Mouse (Mus musculus) kidney, embryonic 16.5 days (tissue): ENCODE measurements at regions not wholly inside any gene's neighbourhood (a gene's known extent, or its start where the extent isn't known, plus 50 kb on each side); places are given as distances from the start of the nearest gene placed in this dataset.

Experiments used
- ATAC-seq: fragments of 200-750 bp; cut with Nextera tagmentation; 2 replicates; pipeline ENCODE4 v1.8.0; 2017; ENCODE audit warnings: moderate TSS enrichment; ENCODE audit not compliant: low FRiP score, low TSS enrichment
- H3K27ac ChIP-seq: fragments of 300-500 bp; sonication (generic); 2 replicates; pipeline ENCODE4 v1.5.1; 2014; ENCODE audit warnings: low read length
- H3K27me3 ChIP-seq: fragments of 300-500 bp; sonication (generic); 2 replicates; pipeline ENCODE4 v1.6.1; 2014; ENCODE audit warnings: low read length, control low read depth, mixed read lengths; ENCODE audit not compliant: insufficient read depth
- H3K36me3 ChIP-seq: fragments of 300-500 bp; sonication (generic); 2 replicates; pipeline ENCODE4 v1.6.1; 2014; ENCODE audit warnings: low read length, control low read depth, mixed read lengths; ENCODE audit not compliant: insufficient read depth
- H3K4me1 ChIP-seq: fragments of 300-500 bp; sonication (generic); 2 replicates; pipeline ENCODE4 v1.6.1; 2014; ENCODE audit warnings: low read length, control low read depth, mixed read lengths; ENCODE audit not compliant: insufficient read depth
- H3K4me2 ChIP-seq: fragments of 300-500 bp; sonication (generic); replicated peaks from 2 replicates; pipeline ENCODE4 v1.6.1; 2014; ENCODE audit warnings: low read depth, low read length
- H3K4me3 ChIP-seq: fragments of 300-500 bp; sonication (generic); 2 replicates; pipeline ENCODE4 v1.5.1; 2014; ENCODE audit warnings: mild to moderate bottlenecking, low read length
- H3K9ac ChIP-seq: fragments of 300-500 bp; sonication (generic); replicated peaks from 2 replicates; pipeline ENCODE4 v1.6.1; 2014; ENCODE audit warnings: low read length
- H3K9me3 ChIP-seq: fragments of 300-500 bp; sonication (generic); 2 replicates; pipeline ENCODE4 v1.6.1; 2016; ENCODE audit warnings: low read length, control low read depth
- WGBS: fragments of 180-500 bp; shearing (Covaris S2); extraction: QIAGEN DNeasy Blood & Tissue Kit; methylation state at CpG from one replicate; pipeline ENCODE4 v1.1.7; 2014; 5-methylcytosine and 5-hydroxymethylcytosine counted together

DNA sequence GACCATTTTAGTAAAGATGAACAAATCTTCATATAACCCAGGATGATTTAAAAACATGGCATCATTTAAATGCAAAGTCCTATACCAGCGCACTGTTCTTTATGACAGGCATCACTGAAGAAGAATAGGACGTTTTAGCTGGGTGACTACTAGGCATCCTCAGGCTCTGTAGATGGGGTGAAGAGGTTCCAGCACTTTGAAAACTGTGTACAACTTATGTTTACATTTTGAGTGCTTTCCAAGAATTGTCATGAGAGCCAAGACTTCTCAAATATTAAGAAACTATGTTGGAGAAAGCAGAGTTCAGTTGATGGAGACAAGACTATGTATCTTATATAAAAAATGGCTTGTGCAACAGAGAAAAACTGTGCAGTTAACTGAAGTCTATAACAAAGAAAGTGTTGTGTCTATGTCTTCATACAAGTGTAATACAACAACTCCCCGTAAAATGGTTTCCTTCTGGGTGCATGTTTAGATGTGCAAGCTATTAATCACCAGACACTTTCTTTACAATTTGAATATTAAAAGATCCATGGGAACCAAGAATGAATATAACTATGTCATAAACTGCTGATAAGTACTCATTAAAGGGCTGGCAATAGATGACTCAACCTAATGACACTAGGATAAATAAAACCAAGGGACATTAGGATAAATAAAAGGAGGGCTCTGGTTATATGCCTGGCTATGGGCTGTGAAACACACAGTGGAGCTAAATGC, 158.5 kb upstream of the Itga4 start:
- Histone ChIP-seq H3K36me3 (no peaks in the 10 kb centered on the region), H3K4me1 (no peaks in the 10 kb centered on the region), H3K4me2 (no peak overlapping the region), H3K4me3 (no peak overlapping the region), H3K9ac (no peak overlapping the region), H3K9me3 (no peaks in the 10 kb centered on the region), H3K27me3 (no peaks in the 10 kb centered on the region), H3K27ac (no peak overlapping the region)
- ATAC-seq = no peak
- WGBS = 74% methylated on average over 3 of the region's 3 CpGs

DNA sequence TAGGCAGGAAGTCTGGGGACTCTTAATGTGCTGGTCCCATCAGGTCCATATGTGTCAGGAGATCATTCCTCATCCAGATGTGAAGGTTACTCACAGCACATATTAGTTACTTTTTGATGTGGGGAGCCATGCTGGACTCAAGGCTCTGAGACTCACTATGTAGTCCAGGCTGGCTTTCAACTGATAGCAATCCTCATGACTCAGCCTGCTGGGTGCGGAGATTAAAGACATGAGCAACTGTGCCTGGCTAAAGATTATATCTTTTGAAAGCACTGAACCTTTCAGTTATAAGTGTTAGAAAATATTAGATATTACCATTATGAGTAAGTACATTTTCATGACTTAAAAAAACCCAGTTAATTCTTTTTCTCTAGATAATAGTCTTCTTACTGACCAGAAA, 155.6 kb upstream of the Itga4 start:
- Histone ChIP-seq H3K4me2 (no peak overlapping the region), H3K36me3 (no peaks in the 10 kb centered on the region), H3K9me3 (no peaks in the 10 kb centered on the region), H3K4me3 (no peak overlapping the region), H3K9ac (no peak overlapping the region), H3K27me3 (no peaks in the 10 kb centered on the region), H3K4me1 (no peaks in the 10 kb centered on the region), H3K27ac (no peak overlapping the region)
- whole genome bisulfite sequencing = 87% methylated on average over 1 of the region's 1 CpGs
- no peak for ATAC-seq

DNA sequence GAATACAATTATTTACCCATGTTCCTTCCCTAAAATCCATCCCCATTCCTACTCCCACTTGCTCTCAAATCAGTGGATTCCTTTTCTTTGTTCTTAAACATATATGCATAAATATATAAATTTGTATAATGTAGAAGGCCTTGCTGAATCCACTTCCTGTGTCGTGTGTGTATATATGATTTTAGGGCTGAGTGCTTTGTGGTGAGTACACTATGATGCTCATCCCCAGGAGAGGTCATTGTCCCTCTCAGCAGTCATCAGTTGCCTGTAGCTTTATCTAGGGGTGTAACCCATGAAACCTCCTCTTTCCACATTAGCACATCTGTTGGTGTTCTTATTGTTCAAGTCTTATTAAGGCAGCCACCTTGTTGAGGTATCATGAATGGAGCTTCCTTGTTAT, 143.6 kb upstream of the Itga4 start:
- Histone ChIP-seq H3K27ac (no peak overlapping the region), H3K4me2 (no peak overlapping the region), H3K4me1 (no peaks in the 10 kb centered on the region), H3K9me3 (no peaks in the 10 kb centered on the region), H3K4me3 (no peak overlapping the region), H3K27me3 (no peaks in the 10 kb centered on the region), H3K9ac (no peak overlapping the region), H3K36me3 (no peaks in the 10 kb centered on the region)
- ATAC-seq = no peak
- WGBS = 88% methylated on average over 1 of the region's 1 CpGs

- H3K27ac ChIP-seq = no peak overlapping the region
- H3K36me3 ChIP-seq = no peaks in the 10 kb centered on the region
- H3K4me3 ChIP-seq = no peak overlapping the region
- H3K4me2 ChIP-seq = no peak overlapping the region
- no peaks in the 10 kb centered on the region for H3K9me3 ChIP-seq
- no peak for ATAC-seq
- no peaks in the 10 kb centered on the region for H3K27me3 ChIP-seq
- WGBS = 87% methylated on average over 1 of the region's 1 CpGs
- H3K4me1 ChIP-seq = no peaks in the 10 kb centered on the region
- no peak overlapping the region for H3K9ac ChIP-seq
These were observed 143.2 kb upstream of the Itga4 start for GRCm38 (mm10) chr2:79112076-79112475.

- Histone ChIP-seq H3K9me3 (no peaks in the 10 kb centered on the region), H3K4me1 (no peaks in the 10 kb centered on the region), H3K4me2 (no peak overlapping the region), H3K27ac (no peak overlapping the region), H3K36me3 (no peaks in the 10 kb centered on the region), H3K4me3 (no peak overlapping the region), H3K9ac (no peak overlapping the region), H3K27me3 (no peaks in the 10 kb centered on the region)
- 89% methylated on average over 6 of the region's 6 CpGs for WGBS
- ATAC-seq = no peak
These were observed 134.4 kb upstream of the Itga4 start for GRCm38 (mm10) chr2:79120610-79121345.

- no peaks in the 10 kb centered on the region for H3K9me3 ChIP-seq
- no peak overlapping the region for H3K4me3 ChIP-seq
- H3K27me3 ChIP-seq = no peaks in the 10 kb centered on the region
- H3K27ac ChIP-seq = no peak overlapping the region
- H3K4me2 ChIP-seq = no peak overlapping the region
- no peaks in the 10 kb centered on the region for H3K36me3 ChIP-seq
- no peaks in the 10 kb centered on the region for H3K4me1 ChIP-seq
- no peak overlapping the region for H3K9ac ChIP-seq
- no peak for ATAC-seq
These were observed 132.7 kb upstream of the Itga4 start for GRCm38 (mm10) chr2:79122530-79122929.

- Histone ChIP-seq H3K27ac (no peak overlapping the region), H3K4me2 (no peak overlapping the region), H3K9ac (no peak overlapping the region), H3K27me3 (no peaks in the 10 kb centered on the region), H3K4me3 (no peak overlapping the region), H3K36me3 (no peaks in the 10 kb centered on the region), H3K9me3 (no peaks in the 10 kb centered on the region), H3K4me1 (no peaks in the 10 kb centered on the region)
- no peak for ATAC-seq
- WGBS = 92% methylated on average over 4 of the region's 5 CpGs
These were observed 130.8 kb upstream of the Itga4 start for GRCm38 (mm10) chr2:79124272-79124976.

DNA sequence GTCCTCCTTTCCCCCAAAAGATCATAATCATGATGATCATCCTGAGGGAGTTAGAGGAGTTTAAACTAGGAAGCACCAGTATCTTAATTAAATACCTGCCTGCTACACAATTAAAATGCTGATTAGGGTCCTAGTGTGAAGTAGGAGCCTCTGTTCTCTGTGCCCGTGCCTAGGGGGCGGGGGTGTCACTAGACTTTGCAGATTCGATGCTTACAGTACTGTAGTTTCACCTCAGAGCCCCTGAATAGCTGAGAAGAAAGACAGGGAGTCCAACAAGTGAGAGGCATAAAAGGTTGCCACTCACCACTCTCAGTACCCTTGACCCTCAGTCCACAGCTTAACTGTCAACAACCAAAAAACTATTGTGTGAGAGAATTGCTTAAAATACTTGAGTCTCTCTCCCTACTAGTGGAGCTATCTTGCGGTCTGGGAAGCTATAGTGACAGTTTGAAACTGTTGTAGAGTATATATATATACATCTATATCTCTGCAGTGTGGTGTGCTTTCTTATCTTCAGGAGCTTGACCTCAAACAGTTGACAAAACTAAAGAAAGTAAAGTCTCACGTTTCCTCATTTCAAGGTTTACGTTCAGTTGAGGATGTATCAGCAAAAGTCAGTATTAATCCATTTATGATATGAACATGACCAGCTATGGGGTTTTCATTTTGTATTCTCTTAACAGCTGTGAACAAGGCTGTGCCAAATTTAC, 128.9 kb upstream of the Itga4 start:
- H3K9ac ChIP-seq = no peak overlapping the region
- no peak for ATAC-seq
- no peaks in the 10 kb centered on the region for H3K36me3 ChIP-seq
- H3K27ac ChIP-seq = no peak overlapping the region
- no peaks in the 10 kb centered on the region for H3K4me1 ChIP-seq
- H3K9me3 ChIP-seq = no peaks in the 10 kb centered on the region
- H3K27me3 ChIP-seq = no peaks in the 10 kb centered on the region
- no peak overlapping the region for H3K4me2 ChIP-seq
- WGBS = 52% methylated on average over 6 of the region's 6 CpGs
- H3K4me3 ChIP-seq = no peak overlapping the region

DNA sequence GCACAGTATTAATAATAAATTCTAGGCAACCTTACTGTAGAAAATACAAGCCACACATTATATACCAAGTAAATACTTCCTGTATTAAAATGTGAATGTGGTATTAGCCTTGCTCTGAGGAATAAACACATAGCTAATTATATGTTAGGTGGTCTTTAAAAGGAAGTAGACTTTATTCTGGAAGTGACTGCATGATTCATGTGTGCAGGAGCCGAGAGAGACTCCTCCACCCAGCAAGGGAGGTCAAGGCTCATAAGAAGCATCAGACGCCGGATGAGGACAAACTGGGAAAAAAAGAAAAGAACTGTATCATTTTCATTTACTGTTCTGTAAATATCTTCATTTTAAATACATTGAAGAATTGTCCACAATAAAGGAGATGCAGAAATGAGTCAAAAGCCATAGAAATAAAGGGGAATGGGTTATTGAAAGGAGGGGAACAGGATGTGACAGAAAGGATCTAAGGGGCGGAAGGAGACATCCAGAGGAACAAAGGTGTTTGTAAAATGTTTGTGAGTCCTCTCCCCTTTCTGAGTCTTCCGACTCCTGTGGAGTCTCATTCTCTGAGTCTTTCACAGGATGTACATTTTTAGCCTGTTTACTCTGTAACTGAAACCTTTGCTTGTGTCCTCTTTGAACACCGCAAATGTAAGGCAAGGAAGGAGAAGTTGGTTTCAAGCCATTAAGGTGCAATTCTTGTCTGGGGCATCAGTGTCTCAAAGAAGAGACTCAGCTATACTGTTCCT, 128.1 kb upstream of the Itga4 start:
- no peak for ATAC-seq
- 26% methylated on average over 6 of the region's 6 CpGs for WGBS
- Histone ChIP-seq H3K27ac (no peak overlapping the region), H3K4me3 (no peak overlapping the region), H3K9me3 (no peaks in the 10 kb centered on the region), H3K4me1 (no peaks in the 10 kb centered on the region), H3K4me2 (no peak overlapping the region), H3K9ac (no peak overlapping the region), H3K36me3 (no peaks in the 10 kb centered on the region), H3K27me3 (no peaks in the 10 kb centered on the region)
